Mouse (Mus musculus): Measurements from ENCODE around the gene Olfr1404.

Gene Olfr1404

DNA sequence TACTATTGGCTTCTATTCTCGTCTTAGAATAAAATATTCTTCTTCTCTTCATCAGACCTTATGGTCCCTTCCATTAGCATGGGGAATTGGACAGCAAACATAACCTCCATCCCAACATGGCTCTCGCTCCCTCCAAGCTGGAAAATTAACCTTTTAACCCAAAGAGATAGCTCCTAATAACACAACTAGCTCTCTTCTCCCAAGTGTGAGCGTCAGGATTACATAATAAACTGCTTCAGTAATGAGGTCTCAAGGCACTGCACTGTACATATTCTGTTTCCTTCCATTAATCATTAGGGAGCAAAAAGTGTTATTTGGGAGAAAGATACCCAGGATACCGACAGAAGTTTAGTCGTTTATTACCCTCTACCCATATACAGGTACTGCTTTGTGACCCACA is at the start of gene Olfr1404:
Gene Olfr1404 (plus strand): TSS at position 301 of the 400 bp plus-strand sequence.
- in situ Hi-C loops (cut with MboI; ENCODE audit: unreplicated experiment in 2 of 2) = no loop called here

DNA sequence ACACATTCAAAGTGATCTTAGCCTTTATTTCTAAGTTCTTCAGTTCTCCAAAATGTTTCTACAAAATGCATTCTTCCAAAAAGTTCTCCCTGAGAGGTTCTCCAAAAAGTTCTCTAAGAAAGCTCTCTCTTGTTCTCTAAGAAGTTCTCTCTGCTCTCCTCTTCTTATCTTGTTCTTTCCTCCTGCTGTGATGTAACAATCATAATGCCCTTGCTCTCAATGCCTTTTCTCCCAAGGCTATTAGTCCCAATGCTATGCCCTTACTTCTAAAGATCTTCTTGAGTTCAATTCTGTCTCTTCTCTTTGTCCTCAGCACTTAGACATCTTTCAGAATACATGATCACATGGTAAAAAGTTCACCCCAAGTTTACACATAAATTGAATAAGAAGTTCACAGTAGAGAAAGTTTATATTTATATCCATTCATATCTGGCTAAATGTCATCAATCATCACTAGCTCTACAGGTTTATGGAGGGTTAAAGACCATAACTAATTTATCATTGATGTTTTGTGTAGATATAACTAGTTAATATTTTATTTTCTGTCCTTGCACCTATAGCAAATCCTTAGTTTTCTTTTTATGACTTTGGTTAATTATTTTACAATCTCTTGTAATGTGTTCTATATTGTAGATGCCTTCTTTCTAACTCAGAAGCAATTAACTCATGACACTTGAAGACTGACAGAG is 37.9 kb upstream of the Olfr1404 start:
- in situ Hi-C loops (cut with MboI; ENCODE audit: unreplicated experiment in 2 of 2) = no loop called here

DNA sequence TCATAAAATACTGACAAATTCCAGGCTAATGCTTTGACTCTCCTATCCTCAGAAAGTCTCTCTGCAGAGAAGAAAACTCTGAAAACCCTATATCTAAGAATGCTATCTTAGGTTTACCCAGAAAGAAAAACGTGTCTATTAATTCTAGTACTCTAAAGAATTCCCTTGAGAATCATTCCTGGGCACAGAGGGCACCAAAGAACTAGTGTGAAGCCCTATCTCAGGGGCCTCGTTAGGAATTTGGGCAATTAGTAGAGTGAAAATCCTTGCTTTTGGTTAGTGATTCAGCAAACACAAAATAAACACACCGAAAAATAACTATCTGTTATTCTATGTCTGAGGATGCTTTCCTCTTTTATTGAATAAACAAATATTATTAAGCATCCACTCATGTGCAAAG is 21.7 kb upstream of the Olfr1404 start, which contains the start of gene Olfr1406:
Gene Olfr1406 (minus strand): TSS at position 101 of the 400 bp plus-strand sequence.
- in situ Hi-C loops (cut with MboI; ENCODE audit: unreplicated experiment in 2 of 2) = no loop called here

DNA sequence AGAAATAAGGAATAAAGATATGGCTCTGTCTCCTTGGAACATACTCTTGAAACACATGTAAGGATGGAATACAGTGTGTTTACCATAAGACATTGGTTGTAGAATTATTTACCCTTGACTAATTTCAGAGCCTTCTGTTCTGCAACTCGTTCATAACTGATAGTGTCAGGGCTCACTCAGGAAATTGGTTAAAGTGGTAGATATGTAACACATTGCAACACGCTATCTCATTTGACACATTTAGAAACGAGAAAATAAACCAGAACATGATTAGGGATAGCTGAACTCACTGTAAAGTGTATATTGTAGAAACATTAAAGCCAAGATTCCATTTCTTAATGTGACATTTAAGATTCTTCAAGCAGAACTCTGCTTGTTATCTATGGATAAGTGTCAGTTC is 20.1 kb upstream of the Olfr1404 start:
- in situ Hi-C loops (cut with MboI; ENCODE audit: unreplicated experiment in 2 of 2) = no loop called here

DNA sequence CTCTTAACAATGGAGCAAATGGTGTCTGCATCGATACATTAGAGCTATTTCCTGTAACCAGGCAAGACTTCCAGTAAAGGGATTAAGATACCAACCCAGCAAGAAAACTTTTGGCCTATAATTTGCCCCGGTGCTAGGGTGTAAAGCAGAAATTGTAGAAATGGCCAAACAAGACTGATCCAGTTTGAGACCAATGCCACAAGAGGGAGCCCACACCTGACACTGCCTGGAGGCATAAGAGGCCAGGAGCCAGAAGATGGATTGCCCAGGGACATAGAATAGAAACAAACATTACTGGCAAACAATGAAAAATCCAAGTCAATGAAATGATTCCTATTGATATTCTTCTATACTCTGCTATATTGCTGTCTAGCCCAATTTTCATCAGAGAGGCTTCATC is 15.8 kb upstream of the Olfr1404 start:
- in situ Hi-C loops (cut with MboI; ENCODE audit: unreplicated experiment in 2 of 2) = no loop called here

DNA sequence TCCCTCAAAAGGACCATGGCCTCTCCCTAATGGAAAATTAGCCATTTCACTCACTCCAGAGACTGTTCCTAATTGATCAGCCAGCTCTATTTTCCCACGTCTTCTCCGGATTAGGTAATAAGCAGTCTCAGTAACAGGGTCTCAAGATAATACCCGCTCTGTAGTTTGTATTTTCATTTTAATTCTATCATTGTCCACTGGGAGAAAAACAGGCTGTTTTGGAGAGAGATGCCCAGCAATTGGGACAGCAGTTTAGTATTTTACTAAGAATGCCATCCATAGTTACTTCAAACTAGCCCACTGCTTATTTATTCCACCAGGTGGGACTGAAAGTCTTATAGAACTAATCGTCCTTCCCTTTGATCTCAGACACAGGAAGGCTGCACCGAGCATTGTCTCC is 14.7 kb upstream of the Olfr1404 start, which contains the start of gene Olfr218:
Gene Olfr218 (plus strand): TSS at position 301 of the 400 bp plus-strand sequence.
- in situ Hi-C loops (cut with MboI; ENCODE audit: unreplicated experiment in 2 of 2) = no loop called here

DNA sequence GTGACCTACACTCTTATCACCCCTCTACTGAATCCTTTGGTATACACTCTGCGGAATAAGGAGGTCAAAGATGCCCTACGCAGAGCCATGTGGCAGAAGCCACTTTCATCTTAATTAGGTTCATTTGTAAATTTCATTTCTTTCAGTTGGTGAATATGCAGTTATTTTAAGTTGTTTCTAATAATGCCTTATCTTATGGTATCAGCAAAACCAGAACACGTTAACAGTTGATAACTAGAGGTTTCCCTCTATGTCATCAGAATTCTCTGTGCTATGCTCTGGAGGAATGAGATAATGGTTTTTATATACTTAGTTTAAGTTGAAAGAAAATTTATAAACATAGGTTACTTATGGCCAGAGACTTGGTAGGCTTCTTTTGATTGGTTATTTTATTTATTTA is 4.3 kb downstream of the Olfr1404 start:
- in situ Hi-C loops (cut with MboI; ENCODE audit: unreplicated experiment in 2 of 2) = no loop called here

DNA sequence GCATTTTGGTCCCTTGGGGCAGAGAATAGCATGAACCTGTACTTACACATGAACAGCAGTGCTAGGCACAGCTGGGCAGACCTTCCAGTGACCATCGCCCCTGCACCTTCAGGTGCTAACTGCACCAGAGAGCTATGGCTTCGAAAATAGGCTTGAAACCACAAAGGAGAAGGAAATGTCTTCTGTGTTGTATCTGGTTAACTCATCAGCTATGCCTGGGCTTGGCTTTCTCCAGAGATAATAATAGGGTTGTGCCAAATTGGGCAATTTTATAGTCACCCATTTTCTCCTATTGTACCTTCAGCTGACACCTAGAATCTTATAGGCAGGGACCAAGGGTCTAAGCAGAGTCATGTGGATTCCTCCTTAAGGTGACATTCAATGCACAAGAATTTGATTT is 14.9 kb downstream of the Olfr1404 start, which contains the start of gene Fcer1a:
Gene Fcer1a (minus strand): TSS at position 134 of the 400 bp plus-strand sequence.
- in situ Hi-C loops (cut with MboI; ENCODE audit: unreplicated experiment in 2 of 2) = no loop called here

DNA sequence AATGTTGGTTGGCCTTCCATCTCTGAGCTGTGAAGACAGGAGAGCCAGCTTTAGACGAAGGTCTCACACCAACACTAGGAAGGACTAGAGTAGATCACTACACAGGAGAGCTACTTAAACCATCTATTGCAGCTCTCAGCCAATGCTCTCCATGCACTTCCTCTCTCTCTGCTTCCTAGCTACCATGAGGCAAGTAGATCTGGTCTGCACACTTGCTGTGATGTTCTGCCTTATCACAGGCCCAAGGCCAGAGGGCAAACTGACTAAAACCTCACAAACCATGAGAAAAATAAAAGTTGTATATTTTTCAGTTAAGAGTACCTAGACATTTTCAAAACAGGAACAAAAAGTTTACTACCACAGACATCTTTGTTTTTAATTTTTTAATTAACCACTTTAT is 24.8 kb downstream of the Olfr1404 start:
- in situ Hi-C loops (cut with MboI; ENCODE audit: unreplicated experiment in 2 of 2) = loop anchor here (5.0 kb wide), 1 partner anchor 1115 kb away; no protein-coding TSS in a partner anchor

DNA sequence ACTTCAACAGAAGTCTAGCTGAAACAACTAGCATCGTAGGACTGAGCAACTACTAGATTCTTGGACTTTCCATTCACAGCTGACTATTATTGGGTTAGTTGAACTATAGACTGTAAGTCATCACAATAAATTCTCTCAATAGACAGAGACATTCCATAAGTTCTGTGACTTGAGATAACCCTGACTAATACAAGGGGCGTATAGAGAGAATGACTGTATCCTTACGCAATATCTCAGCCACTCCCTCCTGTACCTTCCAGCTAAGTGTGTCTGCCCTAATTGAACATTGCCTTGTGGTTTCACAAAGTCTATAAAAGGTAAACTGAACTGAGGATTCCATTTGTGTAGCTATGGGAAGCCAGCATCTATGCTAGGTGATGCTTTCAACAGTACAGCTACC is 37.7 kb downstream of the Olfr1404 start:
- in situ Hi-C loops (cut with MboI; ENCODE audit: unreplicated experiment in 2 of 2) = no loop called here

DNA sequence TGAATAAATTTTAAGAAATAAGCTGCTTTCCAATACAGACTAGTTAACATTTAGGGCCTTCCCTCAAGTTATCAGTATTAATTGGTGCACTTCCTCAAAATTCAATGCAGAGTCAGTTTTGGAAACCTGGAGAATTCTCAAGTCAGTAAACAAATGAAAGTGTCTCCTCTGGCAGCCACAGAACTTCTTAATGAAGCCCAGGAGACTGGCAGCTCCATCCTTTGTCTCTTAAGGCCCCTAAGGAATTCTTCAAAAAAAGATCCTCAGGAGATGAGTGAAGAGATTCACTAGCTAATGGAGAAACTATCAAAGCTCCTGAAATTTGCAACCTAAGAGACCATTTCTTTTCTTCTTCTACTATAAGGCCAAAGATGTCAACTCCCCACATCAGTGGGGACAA is 53.5 kb downstream of the Olfr1404 start, which contains the start of gene Olfr418:
Gene Olfr418 (plus strand): TSS at position 301 of the 400 bp plus-strand sequence.
- in situ Hi-C loops (cut with MboI; ENCODE audit: unreplicated experiment in 2 of 2) = no loop called here
